Mouse (Mus musculus): ENCODE measurements at regions not wholly inside any gene's neighbourhood (a gene's known extent, or its start where the extent isn't known, plus 50 kb on each side); places are given as distances from the start of the nearest gene placed in this dataset.

DNA sequence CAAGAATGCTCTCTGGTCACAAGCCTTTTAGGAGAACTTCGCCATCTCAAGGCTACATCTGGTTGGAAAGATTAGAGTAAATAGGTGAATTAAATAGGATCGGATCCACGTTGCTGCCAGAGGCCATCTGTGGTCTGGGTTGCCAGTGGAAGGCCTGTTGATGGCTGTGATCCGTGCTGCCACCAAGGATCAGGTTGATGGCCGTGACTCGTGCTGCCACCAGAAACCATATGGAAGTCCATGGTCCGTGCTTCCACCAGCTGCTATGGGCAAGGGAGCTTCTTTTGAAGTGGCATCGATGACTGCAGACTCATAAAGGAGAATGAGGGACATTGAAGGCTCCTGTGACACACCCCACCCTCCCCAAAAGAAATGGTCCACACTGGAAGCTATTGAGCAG is 79.6 kb downstream of the Atp1a1 start:
- H3K27me3 ChIP-seq (ENCODE audit: control insufficient read depth, insufficient read depth, low read length), result no peaks in the 10 kb centered on the region
- H3K9me3 ChIP-seq (replicated peaks; ENCODE audit: control insufficient read depth, low read length), result no peaks in the 10 kb centered on the region
- H3K4me3 ChIP-seq (ENCODE audit: low read depth, low read length), result no peak overlapping the region
- no peaks in the 10 kb centered on the region for H3K36me3 ChIP-seq (ENCODE audit: control insufficient read depth, insufficient read depth, low read length)
- H3K9ac ChIP-seq (ENCODE audit: low read depth, low read length), result no peak overlapping the region
- 83% methylated on average over 8 of the region's 8 CpGs for whole genome bisulfite sequencing (ENCODE audit: insufficient replicate concordance)
- H3K4me2 ChIP-seq, result no peak overlapping the region
- no peak overlapping the region for H3K27ac ChIP-seq (ENCODE audit: low read depth, low read length)
- peaks cover 19% of the 10 kb centered on the region for H3K4me1 ChIP-seq (ENCODE audit: control insufficient read depth, insufficient read depth, low read length)
- no peak for ATAC-seq (replicated peaks; ENCODE audit: insufficient number of reproducible peaks, low FRiP score, low TSS enrichment)

DNA sequence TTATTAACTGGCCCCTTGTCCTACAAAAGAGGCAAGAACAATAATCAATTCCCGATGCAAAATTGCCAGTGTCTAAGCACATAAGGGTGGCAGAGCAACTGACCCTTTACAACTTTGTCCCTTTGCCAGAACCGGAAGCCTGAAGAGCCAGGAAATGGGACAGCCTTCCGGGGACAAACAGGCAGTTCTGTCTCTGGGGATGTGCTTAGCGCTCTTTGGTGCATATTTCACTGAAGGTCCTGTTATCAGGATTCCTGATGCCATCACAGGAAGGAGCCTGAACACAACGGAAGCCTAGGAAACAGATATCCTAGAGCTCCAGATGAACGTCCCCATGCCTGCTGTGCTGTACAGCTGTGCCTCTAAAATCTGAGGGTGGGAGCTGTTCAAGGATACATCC is 80.0 kb downstream of the Atp1a1 start:
- H3K9me3 ChIP-seq (replicated peaks; ENCODE audit: control insufficient read depth, low read length), result no peaks in the 10 kb centered on the region
- H3K36me3 ChIP-seq (ENCODE audit: control insufficient read depth, insufficient read depth, low read length), result no peaks in the 10 kb centered on the region
- H3K9ac ChIP-seq (ENCODE audit: low read depth, low read length), result no peak overlapping the region
- H3K4me1 ChIP-seq (ENCODE audit: control insufficient read depth, insufficient read depth, low read length), result peaks cover 18% of the 10 kb centered on the region
- no peak for ATAC-seq (replicated peaks; ENCODE audit: insufficient number of reproducible peaks, low FRiP score, low TSS enrichment)
- H3K4me2 ChIP-seq, result no peak overlapping the region
- no peaks in the 10 kb centered on the region for H3K27me3 ChIP-seq (ENCODE audit: control insufficient read depth, insufficient read depth, low read length)
- H3K4me3 ChIP-seq (ENCODE audit: low read depth, low read length), result no peak overlapping the region
- H3K27ac ChIP-seq (ENCODE audit: low read depth, low read length), result no peak overlapping the region
- WGBS (ENCODE audit: insufficient replicate concordance), result 48% methylated on average over 6 of the region's 6 CpGs

DNA sequence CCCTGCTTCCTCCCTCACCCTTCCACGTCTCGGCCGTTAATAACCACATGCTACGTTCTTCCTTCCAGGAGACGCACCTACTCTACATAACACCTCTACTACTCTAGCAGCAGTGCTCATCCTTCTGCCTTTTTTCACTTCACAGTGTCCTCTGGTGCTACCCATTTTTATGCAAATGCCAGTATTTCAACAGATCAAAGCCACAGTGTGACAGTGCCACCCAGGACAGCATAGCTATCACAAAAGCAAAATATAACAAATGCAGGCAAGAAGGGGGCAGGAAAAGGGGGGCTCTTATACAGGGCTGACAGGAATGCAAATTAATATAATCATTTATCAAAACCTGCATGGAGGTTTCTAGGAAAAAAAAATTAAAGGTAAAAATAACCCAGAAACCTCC is 81.2 kb downstream of the Atp1a1 start:
- WGBS (ENCODE audit: insufficient replicate concordance), result 83% methylated on average over 5 of the region's 5 CpGs
- ATAC-seq (replicated peaks; ENCODE audit: insufficient number of reproducible peaks, low FRiP score, low TSS enrichment), result no peak

DNA sequence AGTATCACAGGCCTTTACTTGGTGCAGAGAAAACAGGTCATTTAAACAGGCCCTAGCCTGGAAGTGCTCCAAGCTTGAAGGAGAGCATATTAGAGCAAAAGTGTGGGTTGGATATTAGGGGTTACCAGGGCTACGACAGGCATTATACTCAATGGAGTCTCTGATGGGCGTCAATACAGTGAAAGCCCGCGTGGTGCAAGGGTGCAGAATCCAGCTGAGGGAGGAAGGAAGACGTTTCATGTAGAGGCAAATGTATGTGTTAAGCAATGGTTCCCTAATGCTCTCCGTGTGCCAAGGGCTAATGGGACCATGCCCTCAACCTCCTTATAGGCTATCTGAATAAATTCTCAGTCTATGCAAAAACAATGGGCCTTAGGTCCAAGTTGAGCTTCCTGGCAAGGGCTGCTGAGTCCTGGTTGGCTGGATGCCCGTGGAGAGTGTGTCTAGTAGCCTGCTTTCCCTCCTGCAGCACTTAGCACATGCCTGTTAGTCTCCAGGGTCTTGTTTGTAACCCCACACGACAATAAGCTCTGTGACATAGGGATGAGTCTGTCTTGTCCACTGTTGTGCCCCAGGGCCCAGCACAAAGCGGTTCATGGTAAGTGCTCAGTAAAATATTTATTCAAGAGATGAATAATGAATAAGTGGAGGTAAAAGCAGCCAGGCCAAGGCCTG is 82.1 kb downstream of the Atp1a1 start:
- 75% methylated on average over 9 of the region's 9 CpGs for WGBS (ENCODE audit: insufficient replicate concordance)
- Histone ChIP-seq H3K9me3 (replicated peaks; ENCODE audit: control insufficient read depth, low read length) (no peaks in the 10 kb centered on the region), H3K27ac (ENCODE audit: low read depth, low read length) (no peak overlapping the region), H3K27me3 (ENCODE audit: control insufficient read depth, insufficient read depth, low read length) (no peaks in the 10 kb centered on the region), H3K36me3 (ENCODE audit: control insufficient read depth, insufficient read depth, low read length) (no peaks in the 10 kb centered on the region), H3K4me3 (ENCODE audit: low read depth, low read length) (no peak overlapping the region), H3K4me2 (no peak overlapping the region), H3K9ac (ENCODE audit: low read depth, low read length) (peak overlapping the region; percentile 34; the same call in 1 of the 2 replicates), H3K4me1 (ENCODE audit: control insufficient read depth, insufficient read depth, low read length) (peaks cover 12% of the 10 kb centered on the region)
- no peak for ATAC-seq (replicated peaks; ENCODE audit: insufficient number of reproducible peaks, low FRiP score, low TSS enrichment)

More for the DNA sequence above, 81.2 kb downstream of the Atp1a1 start:
- H3K36me3 ChIP-seq (ENCODE audit: control insufficient read depth, insufficient read depth, low read length), result no peaks in the 10 kb centered on the region
- no peak overlapping the region for H3K4me3 ChIP-seq (ENCODE audit: low read depth, low read length)
- H3K27ac ChIP-seq (ENCODE audit: low read depth, low read length), result no peak overlapping the region
- H3K4me2 ChIP-seq, result no peak overlapping the region
- H3K4me1 ChIP-seq (ENCODE audit: control insufficient read depth, insufficient read depth, low read length), result peaks cover 15% of the 10 kb centered on the region
- no peaks in the 10 kb centered on the region for H3K9me3 ChIP-seq (replicated peaks; ENCODE audit: control insufficient read depth, low read length)
- no peaks in the 10 kb centered on the region for H3K27me3 ChIP-seq (ENCODE audit: control insufficient read depth, insufficient read depth, low read length)
- no peak overlapping the region for H3K9ac ChIP-seq (ENCODE audit: low read depth, low read length)

DNA sequence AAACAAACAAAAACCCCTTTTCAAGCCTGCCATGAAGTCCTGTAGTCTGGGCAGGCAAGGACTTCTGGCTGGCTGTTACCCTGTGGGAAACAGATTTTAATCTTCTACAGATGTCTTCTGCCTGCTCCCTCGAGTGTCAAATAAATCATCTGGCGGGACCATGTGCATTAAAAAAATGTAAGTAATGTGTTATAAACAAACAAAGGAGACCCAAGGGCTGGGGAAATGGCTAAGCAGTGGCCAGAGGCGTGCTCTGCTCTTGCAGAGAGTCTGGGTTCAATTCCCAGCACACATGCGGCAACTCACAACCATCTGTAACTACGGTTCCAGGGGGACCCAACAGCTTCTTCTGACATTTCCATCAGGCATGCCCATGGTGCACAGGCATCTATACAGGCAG is 83.3 kb downstream of the Atp1a1 start:
- Histone ChIP-seq H3K9ac (ENCODE audit: low read depth, low read length) (no peak overlapping the region), H3K4me1 (ENCODE audit: control insufficient read depth, insufficient read depth, low read length) (peaks cover 21% of the 10 kb centered on the region), H3K9me3 (replicated peaks; ENCODE audit: control insufficient read depth, low read length) (no peaks in the 10 kb centered on the region), H3K27ac (ENCODE audit: low read depth, low read length) (no peak overlapping the region), H3K36me3 (ENCODE audit: control insufficient read depth, insufficient read depth, low read length) (no peaks in the 10 kb centered on the region), H3K4me3 (ENCODE audit: low read depth, low read length) (no peak overlapping the region), H3K27me3 (ENCODE audit: control insufficient read depth, insufficient read depth, low read length) (no peaks in the 10 kb centered on the region), H3K4me2 (no peak overlapping the region)
- WGBS (ENCODE audit: insufficient replicate concordance), result 76% methylated on average over 5 of the region's 5 CpGs
- no peak for ATAC-seq (replicated peaks; ENCODE audit: insufficient number of reproducible peaks, low FRiP score, low TSS enrichment)

DNA sequence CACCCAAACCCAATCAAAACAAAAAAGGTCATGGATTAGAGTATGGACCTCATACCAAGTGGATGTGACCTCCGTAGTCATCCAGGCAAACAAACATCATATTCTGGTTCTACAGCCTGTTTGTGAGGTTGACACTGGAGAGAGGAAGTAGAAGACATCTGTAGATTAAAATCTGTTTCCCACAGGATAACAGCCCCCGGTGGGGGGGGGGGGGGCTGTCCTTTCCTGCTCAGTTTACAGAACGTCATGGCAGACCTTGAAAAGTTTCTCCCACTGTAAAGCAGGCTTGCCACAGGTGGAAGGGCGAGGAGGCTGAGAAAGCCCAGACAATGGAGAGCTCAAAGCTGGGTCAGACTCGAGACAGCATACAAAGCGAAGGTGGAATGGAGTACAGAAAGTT is 84.4 kb downstream of the Atp1a1 start:
- Histone ChIP-seq H3K4me1 (ENCODE audit: control insufficient read depth, insufficient read depth, low read length) (peaks cover 21% of the 10 kb centered on the region), H3K9me3 (replicated peaks; ENCODE audit: control insufficient read depth, low read length) (no peaks in the 10 kb centered on the region), H3K9ac (ENCODE audit: low read depth, low read length) (no peak overlapping the region), H3K4me2 (no peak overlapping the region), H3K27ac (ENCODE audit: low read depth, low read length) (no peak overlapping the region), H3K4me3 (ENCODE audit: low read depth, low read length) (no peak overlapping the region), H3K36me3 (ENCODE audit: control insufficient read depth, insufficient read depth, low read length) (no peaks in the 10 kb centered on the region), H3K27me3 (ENCODE audit: control insufficient read depth, insufficient read depth, low read length) (no peaks in the 10 kb centered on the region)
- WGBS (ENCODE audit: insufficient replicate concordance), result 68% methylated on average over 6 of the region's 6 CpGs
- ATAC-seq (replicated peaks; ENCODE audit: insufficient number of reproducible peaks, low FRiP score, low TSS enrichment), result no peak

DNA sequence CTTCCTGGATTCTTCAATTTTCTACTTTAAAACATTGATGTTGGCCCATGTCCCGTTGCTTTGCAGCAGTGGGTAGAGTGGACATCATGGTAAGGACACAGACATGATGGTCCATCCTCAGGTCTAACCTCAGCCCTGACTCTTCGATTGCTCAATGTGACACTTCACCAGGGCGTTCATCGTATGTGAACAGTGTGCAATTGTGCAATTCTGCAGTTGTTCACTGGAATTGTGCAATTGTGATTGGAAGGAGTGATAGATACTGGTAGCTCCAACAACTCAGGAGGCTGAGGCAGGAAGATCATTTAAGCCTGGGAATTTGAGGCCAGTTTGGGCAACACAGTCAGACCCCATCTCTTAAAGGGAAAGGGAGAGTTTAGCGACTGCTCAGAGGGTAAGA is 84.9 kb downstream of the Atp1a1 start:
- no peak overlapping the region for H3K27ac ChIP-seq (ENCODE audit: low read depth, low read length)

DNA sequence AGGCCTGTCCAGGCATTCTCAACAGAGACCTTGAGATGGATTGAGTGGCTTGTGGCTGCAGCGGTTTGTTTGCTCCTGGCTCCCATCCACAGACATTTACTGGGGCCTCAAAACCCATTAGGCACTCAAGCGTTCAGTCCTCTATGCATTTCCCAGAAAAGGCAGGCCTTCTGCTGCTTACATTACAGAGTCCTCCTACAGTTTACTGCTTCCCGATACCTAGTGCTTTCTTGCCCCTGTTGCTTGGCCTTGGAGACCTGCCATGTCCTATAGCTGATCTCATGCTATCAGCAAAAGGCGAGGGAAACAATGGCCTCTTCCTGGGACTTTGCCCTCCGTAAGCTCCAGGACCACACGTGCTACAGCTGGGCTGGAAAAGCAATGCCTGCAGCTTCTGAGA is 85.7 kb downstream of the Atp1a1 start:
- ATAC-seq (replicated peaks; ENCODE audit: insufficient number of reproducible peaks, low FRiP score, low TSS enrichment), result no peak
- Histone ChIP-seq H3K4me1 (ENCODE audit: control insufficient read depth, insufficient read depth, low read length) (peaks cover 20% of the 10 kb centered on the region), H3K9me3 (replicated peaks; ENCODE audit: control insufficient read depth, low read length) (no peaks in the 10 kb centered on the region), H3K36me3 (ENCODE audit: control insufficient read depth, insufficient read depth, low read length) (no peaks in the 10 kb centered on the region), H3K4me3 (ENCODE audit: low read depth, low read length) (no peak overlapping the region), H3K27me3 (ENCODE audit: control insufficient read depth, insufficient read depth, low read length) (no peaks in the 10 kb centered on the region), H3K9ac (ENCODE audit: low read depth, low read length) (no peak overlapping the region), H3K4me2 (no peak overlapping the region), H3K27ac (ENCODE audit: low read depth, low read length) (no peak overlapping the region)
- 66% methylated on average over 6 of the region's 6 CpGs for WGBS (ENCODE audit: insufficient replicate concordance)

More for the DNA sequence above, 84.9 kb downstream of the Atp1a1 start:
- H3K4me1 ChIP-seq (ENCODE audit: control insufficient read depth, insufficient read depth, low read length), result peaks cover 18% of the 10 kb centered on the region
- no peaks in the 10 kb centered on the region for H3K27me3 ChIP-seq (ENCODE audit: control insufficient read depth, insufficient read depth, low read length)
- no peak overlapping the region for H3K4me3 ChIP-seq (ENCODE audit: low read depth, low read length)
- no peak overlapping the region for H3K4me2 ChIP-seq
- no peaks in the 10 kb centered on the region for H3K36me3 ChIP-seq (ENCODE audit: control insufficient read depth, insufficient read depth, low read length)
- ATAC-seq (replicated peaks; ENCODE audit: insufficient number of reproducible peaks, low FRiP score, low TSS enrichment), result no peak
- 80% methylated on average over 5 of the region's 5 CpGs for WGBS (ENCODE audit: insufficient replicate concordance)
- H3K9me3 ChIP-seq (replicated peaks; ENCODE audit: control insufficient read depth, low read length), result no peaks in the 10 kb centered on the region
- no peak overlapping the region for H3K9ac ChIP-seq (ENCODE audit: low read depth, low read length)

DNA sequence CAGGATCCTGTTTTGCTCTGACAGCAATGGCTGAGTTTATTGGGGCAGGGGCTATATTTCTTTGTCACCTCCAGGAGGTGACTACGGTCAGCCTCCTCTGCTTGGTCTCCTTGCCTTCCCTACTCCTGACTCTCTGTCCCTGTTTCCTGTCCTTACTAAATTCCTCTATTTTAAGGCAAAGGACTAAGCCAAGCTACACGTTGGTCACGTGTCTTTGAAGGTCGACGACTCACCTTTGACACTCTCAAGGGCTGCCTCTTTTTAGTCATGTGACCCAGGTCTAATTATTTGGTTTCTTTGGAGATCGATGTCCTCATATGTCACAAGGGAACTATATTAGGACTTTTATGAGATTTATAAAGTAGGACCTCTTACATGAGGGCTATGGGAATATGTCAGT is 86.9 kb downstream of the Atp1a1 start:
- no peaks in the 10 kb centered on the region for H3K9me3 ChIP-seq (replicated peaks; ENCODE audit: control insufficient read depth, low read length)
- WGBS (ENCODE audit: insufficient replicate concordance), result 73% methylated on average over 6 of the region's 6 CpGs
- H3K9ac ChIP-seq (ENCODE audit: low read depth, low read length), result no peak overlapping the region
- H3K4me3 ChIP-seq (ENCODE audit: low read depth, low read length), result no peak overlapping the region
- no peaks in the 10 kb centered on the region for H3K36me3 ChIP-seq (ENCODE audit: control insufficient read depth, insufficient read depth, low read length)
- H3K27me3 ChIP-seq (ENCODE audit: control insufficient read depth, insufficient read depth, low read length), result no peaks in the 10 kb centered on the region
- peaks cover 23% of the 10 kb centered on the region for H3K4me1 ChIP-seq (ENCODE audit: control insufficient read depth, insufficient read depth, low read length)
- H3K27ac ChIP-seq (ENCODE audit: low read depth, low read length), result no peak overlapping the region
- no peak for ATAC-seq (replicated peaks; ENCODE audit: insufficient number of reproducible peaks, low FRiP score, low TSS enrichment)
- H3K4me2 ChIP-seq, result no peak overlapping the region

Data from heart, embryonic 11.5 days (tissue).